In the genomic region with DNA sequence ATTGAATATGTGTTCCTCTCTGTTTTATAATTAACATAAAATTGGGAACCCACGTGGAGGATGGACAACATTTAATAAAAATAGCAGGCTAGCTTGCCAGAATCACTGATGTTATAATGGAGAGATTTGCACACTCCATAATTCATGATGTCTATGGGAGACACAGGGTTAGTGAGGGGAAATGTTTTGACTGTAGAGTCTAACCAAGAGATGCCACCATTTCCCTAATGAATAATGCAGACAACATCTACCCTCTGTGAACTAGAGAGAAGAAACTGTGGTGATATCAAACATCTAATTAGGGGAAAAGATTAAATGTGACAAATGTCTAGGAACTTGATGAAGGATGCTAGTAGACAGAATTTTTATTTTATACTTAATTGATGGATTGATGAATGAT, we compare ENCODE assay signal across 18 mouse cellular contexts.
"Had no signal": no experiment of that assay in that cellular context is flagged by ENCODE, and none has a peak within 500 bp of the region (broad histone marks: within the 10 kb centered on the region; RNA-seq: fewer than 3 reads in every experiment).

No protein-coding gene starts in this region.

- H3K4me2 ChIP-seq: lung, embryonic 14.5 days; midbrain, embryonic 12.5 days; midbrain, embryonic 15.5 days; neural tube, embryonic 13.5 days; neural tube, embryonic 15.5 days had no signal

- H3K36me3 ChIP-seq: midbrain, embryonic 10.5 days; midbrain, embryonic 12.5 days; midbrain, embryonic 15.5 days; neural tube, embryonic 13.5 days; neural tube, embryonic 15.5 days had no signal

- H3K27ac ChIP-seq: midbrain, embryonic 10.5 days; midbrain, embryonic 12.5 days; midbrain, embryonic 15.5 days; neural tube, embryonic 13.5 days; neural tube, embryonic 15.5 days had no signal

- H3K9ac ChIP-seq: lung, embryonic 14.5 days; midbrain, embryonic 12.5 days; midbrain, embryonic 15.5 days; neural tube, embryonic 13.5 days; neural tube, embryonic 15.5 days had no signal

- H3K9me3 ChIP-seq: midbrain, embryonic 10.5 days; midbrain, embryonic 12.5 days; midbrain, embryonic 15.5 days; neural tube, embryonic 13.5 days; neural tube, embryonic 15.5 days had no signal

- H3K4me1 ChIP-seq: midbrain, embryonic 10.5 days; midbrain, embryonic 12.5 days; midbrain, embryonic 15.5 days; neural tube, embryonic 13.5 days; neural tube, embryonic 15.5 days had no signal

- DNase-seq: lung, adult 18-20 months; lung, embryonic 14.5 days; lung, postnatal 10 days; lung, postnatal 4 days; retina, postnatal 1 day; right cerebral cortex, adult 18-20 months; right cerebral cortex, postnatal 25 days; right cerebral cortex, postnatal 4 days; spleen, adult 18-20 months; thymus, adult 18-20 months; thymus, postnatal 14 days; thymus, postnatal 36 days had no signal

- ATAC-seq: midbrain, embryonic 15.5 days had no signal

- H3K27me3 ChIP-seq: midbrain, embryonic 12.5 days; midbrain, embryonic 15.5 days; neural tube, embryonic 13.5 days; neural tube, embryonic 15.5 days had no signal

- H3K4me3 ChIP-seq: midbrain, embryonic 10.5 days; midbrain, embryonic 12.5 days; midbrain, embryonic 15.5 days; myocyte; neural tube, embryonic 13.5 days; neural tube, embryonic 15.5 days had no signal
